Mouse (Mus musculus) heart, postnatal 0 days (tissue): ENCODE measurements around the gene Slc16a9.

Experiments used
- CTCF ChIP-seq: IDR thresholded peaks from 2 replicates; pipeline ENCODE4 v1.5.1; 2016; ENCODE audit warnings: antibody characterized with exemption, control low read depth, low read depth
- EP300 ChIP-seq: IDR thresholded peaks from 2 replicates; pipeline ENCODE4 v1.6.1; 2016; ENCODE audit warnings: antibody characterized with exemption, low read depth

- no peak for TF ChIP-seq EP300
- TF ChIP-seq CTCF, result no peak
These were observed 23.9 kb downstream of the Slc16a9 start for GRCm38 (mm10) chr10:70268581-70269446.
